Mouse (Mus musculus) liver, embryonic 14.5 days (tissue): Measurements from ENCODE around the gene Ccdc71. TPM values are rescaled to one million over a fixed set of nuclear protein-coding genes. Genes with fewer than 3 reads are reported as not detected.

Experiments used
- ATAC-seq: fragments of 200-750 bp; cut with Nextera tagmentation; 2 replicates; pipeline ENCODE4 v1.8.0; 2017; ENCODE audit warnings: moderate number of reproducible peaks, mild to moderate bottlenecking, moderate library complexity; ENCODE audit not compliant: insufficient read depth
- DNase-seq, 3 experiments: peaks; one replicate each; pipeline ENCODE4 v3.0.0-alpha.2; 2012 to 2013; ENCODE audit warnings: low read depth in 3 of 3, low spot score in 3 of 3
- H3K27ac ChIP-seq: fragments of 300-500 bp; sonication (generic); 2 replicates; pipeline ENCODE4 v1.5.1; 2014; ENCODE audit warnings: moderate library complexity, mild to moderate bottlenecking, control low read depth, inconsistent platforms
- H3K27me3 ChIP-seq: fragments of 300-500 bp; sonication (generic); 2 replicates; pipeline ENCODE4 v1.6.1; 2014; ENCODE audit warnings: mild to moderate bottlenecking, low read length, moderate library complexity; ENCODE audit not compliant: control insufficient read depth, insufficient read depth
- H3K36me3 ChIP-seq: fragments of 300-500 bp; sonication (generic); replicated peaks from 2 replicates; pipeline ENCODE4 v1.6.1; 2014; ENCODE audit warnings: low read depth; ENCODE audit not compliant: control insufficient read depth, insufficient read depth
- H3K4me1 ChIP-seq, 2 experiments: fragments of 200-500 bp in 1 of 2; fragments of 300-500 bp in 1 of 2; sonication (generic) in 1 of 2; replicated peaks; 2 replicates each; pipeline ENCODE4 v1.6.1; 2012 to 2014; ENCODE audit warnings: antibody characterized with exemption in 1 of 2, inconsistent platforms in 1 of 2, low read length in 1 of 2; ENCODE audit not compliant: control insufficient read depth in 2 of 2, insufficient read depth in 2 of 2
- H3K4me2 ChIP-seq: fragments of 300-500 bp; sonication (generic); 2 replicates; pipeline ENCODE4 v1.6.1; 2014; ENCODE audit warnings: low read depth, mild to moderate bottlenecking, control low read depth, moderate library complexity
- H3K4me3 ChIP-seq, 2 experiments: fragments of 200-500 bp in 1 of 2; fragments of 300-500 bp in 1 of 2; sonication (generic) in 1 of 2; 2 replicates each; pipeline ENCODE4 v1.5.1; 2012 to 2014; ENCODE audit warnings: low read depth in 2 of 2, low read length in 2 of 2, mild to moderate bottlenecking in 2 of 2, control low read depth in 1 of 2, inconsistent platforms in 1 of 2, moderate library complexity in 1 of 2; ENCODE audit not compliant: insufficient read depth in 1 of 2
- H3K9ac ChIP-seq: fragments of 300-500 bp; sonication (generic); replicated peaks from 2 replicates; pipeline ENCODE4 v1.6.1; 2014; ENCODE audit warnings: mild to moderate bottlenecking, control low read depth, moderate library complexity
- H3K9me3 ChIP-seq: fragments of 300-500 bp; sonication (generic); 2 replicates; pipeline ENCODE4 v1.6.1; 2016; ENCODE audit warnings: low read length, mixed read lengths; ENCODE audit not compliant: control insufficient read depth
- CTCF ChIP-seq: IDR thresholded peaks from 2 replicates; pipeline ENCODE4 v1.5.1; 2016; ENCODE audit warnings: antibody characterized with exemption, low read depth, control low read depth
- EP300 ChIP-seq: IDR thresholded peaks from 2 replicates; pipeline ENCODE4 v1.6.1; 2016; ENCODE audit warnings: antibody characterized with exemption, low read depth
- WGBS: fragments of 180-500 bp; shearing (Covaris S2); extraction: QIAGEN DNeasy Blood & Tissue Kit; methylation state at CpG from one replicate; pipeline ENCODE4 v1.1.7; 2014; ENCODE audit not compliant: insufficient replicate concordance; 5-methylcytosine and 5-hydroxymethylcytosine counted together
- polyA plus RNA-seq, 2 experiments: library from polyadenylated mRNA; depleted of rRNA in 1 of 2; stranded (reverse) in 1 of 2; unstranded in 1 of 2; fragments of >200 nt; fragmentation: Nextera tagmentation in 1 of 2; extraction: Ambion mirVana in 1 of 2; gene quantifications; 2 replicates each; pipeline versions ENCODE4 v1.2.1 to v1.2.3; 2012 to 2014

The Ccdc71 gene
- polyA plus RNA-seq, 2 experiments: 9.7 to 14.5 TPM

DNA sequence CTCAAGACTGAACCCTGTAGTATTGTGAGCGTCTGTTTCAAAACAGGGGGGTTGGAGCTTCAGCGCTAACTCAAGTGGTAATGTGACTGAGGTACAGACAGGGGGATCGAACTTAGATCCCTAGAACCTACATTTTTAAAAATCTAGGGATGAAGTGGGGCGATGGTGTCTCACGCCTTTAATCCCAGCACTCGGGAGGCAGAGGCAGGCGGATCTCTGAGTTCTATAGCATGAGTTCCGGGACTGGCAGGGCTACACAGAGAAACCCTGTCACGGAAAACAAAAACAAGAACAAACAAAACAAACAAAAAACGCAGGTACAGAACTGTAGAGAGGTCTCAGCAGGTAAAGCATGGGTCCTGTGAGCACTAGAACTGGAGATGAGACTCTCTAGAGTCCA lies 3.4 kb upstream of the Ccdc71 start:
- TF ChIP-seq EP300 (no peak), CTCF (no peak)
- 77% methylated on average over 10 of the region's 10 CpGs for WGBS
- Histone ChIP-seq H3K9me3 (no peaks in the 10 kb centered on the region), H3K4me3 (no peak overlapping the region), H3K4me1 (peaks cover 15 to 36% of the 10 kb centered on the region in 2 experiments), H3K9ac (no peak overlapping the region), H3K36me3 (no peaks in the 10 kb centered on the region), H3K4me2 (no peak overlapping the region), H3K27me3 (no peaks in the 10 kb centered on the region), H3K27ac (no peak overlapping the region)
- DNase-seq (no peak), ATAC-seq (no peak)

DNA sequence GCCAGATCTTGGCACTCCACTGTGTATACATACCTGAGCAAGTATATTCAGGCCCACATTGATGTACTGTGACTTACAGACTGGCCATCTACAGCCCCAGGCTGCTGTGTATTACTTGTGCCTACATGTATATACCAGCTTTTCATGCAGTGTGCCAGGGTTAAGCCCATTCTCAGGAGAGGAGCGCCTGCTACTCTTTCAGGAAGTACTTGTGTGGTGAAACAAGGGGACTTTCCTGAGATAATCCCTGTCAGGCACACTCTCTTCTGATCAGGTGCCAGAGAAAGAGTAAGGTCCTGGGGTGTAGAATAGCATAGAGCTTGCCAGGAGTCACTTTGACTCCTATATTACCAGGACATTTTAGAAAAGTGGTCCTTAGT lies 398 bp upstream of the Ccdc71 start:
- H3K27me3 ChIP-seq: no peaks in the 10 kb centered on the region
- H3K36me3 ChIP-seq: peaks cover 12% of the 10 kb centered on the region
- H3K9ac ChIP-seq: peak overlapping the region; percentile 82
- H3K4me3 ChIP-seq: peak overlapping the region; percentile 85 to 96
- peak overlapping the region; percentile 67; the same call in 1 of the 2 replicates for H3K27ac ChIP-seq
- DNase-seq: no peak
- no peaks in the 10 kb centered on the region for H3K9me3 ChIP-seq
- no peak; the same call in 1 of the 2 replicates for ATAC-seq
- peak overlapping the region; percentile 70 for H3K4me2 ChIP-seq
- 85% methylated on average over 1 of the region's 1 CpGs for WGBS
- H3K4me1 ChIP-seq: peaks cover 12 to 30% of the 10 kb centered on the region in 2 experiments
- TF ChIP-seq CTCF (no peak), EP300 (no peak)

DNA sequence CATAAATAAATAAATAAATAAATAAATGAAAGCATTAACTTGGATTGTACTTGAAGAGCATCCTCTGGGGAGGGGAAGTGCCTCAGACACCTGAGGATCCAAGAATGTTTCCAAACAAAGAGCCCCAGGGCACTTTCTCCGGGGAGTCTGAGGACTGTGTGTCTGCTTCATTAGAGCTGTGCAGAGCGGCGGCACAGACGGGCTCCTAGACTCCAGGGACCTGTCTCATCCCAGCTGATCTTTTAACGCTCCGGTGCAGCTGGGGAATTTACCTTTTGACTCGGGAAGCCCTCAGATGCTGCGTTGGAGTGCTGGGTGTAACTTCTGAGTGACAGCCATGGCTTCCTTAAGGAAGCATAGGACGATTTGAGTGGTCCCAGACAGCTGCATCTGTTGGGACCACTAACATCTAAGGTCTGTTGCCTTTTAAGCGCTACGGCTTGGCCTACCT lies 879 bp downstream of the Ccdc71 start, which contains the start of gene Klhdc8b:
Gene Klhdc8b (minus strand): TSS at position 401 of the 451 bp plus-strand sequence.
- Histone ChIP-seq H3K9ac (peak within 1 kb of the TSS; percentile 82), H3K4me2 (peak within 1 kb of the TSS; percentile 70), H3K36me3 (peaks cover 15% of the 10 kb centered on the region), H3K4me1 (peaks cover 12 to 23% of the 10 kb centered on the region in 2 experiments), H3K27me3 (no peaks in the 10 kb centered on the region), H3K9me3 (no peaks in the 10 kb centered on the region), H3K27ac (peak within 1 kb of the TSS; percentile 67), H3K4me3 (peak within 1 kb of the TSS; percentile 85 to 96)
- no peak for ATAC-seq
- no peak for TF ChIP-seq EP300
- DNase-seq: no peak
- WGBS: 28% methylated on average over 11 of the region's 11 CpGs

DNA sequence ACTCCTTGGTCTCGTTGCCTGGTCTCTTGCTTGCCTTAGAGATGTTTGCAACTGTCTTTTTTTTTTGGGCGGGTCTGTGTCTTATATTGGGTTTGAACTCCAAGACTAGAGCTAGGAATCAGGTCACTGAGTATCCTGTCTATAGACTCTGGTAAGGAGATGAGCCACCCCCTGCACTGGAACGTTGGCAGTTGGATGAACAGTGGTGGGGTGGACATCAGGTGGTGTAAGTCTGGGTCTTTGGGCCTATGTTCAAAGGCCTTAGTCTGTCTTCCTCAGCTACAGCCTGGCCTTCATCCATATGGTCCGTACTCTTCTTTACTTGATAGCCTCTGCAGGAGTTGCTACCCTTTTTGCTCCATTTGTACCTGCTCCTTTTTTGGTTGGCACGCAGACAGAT lies 1.3 kb downstream of the Ccdc71 start:
- Histone ChIP-seq H3K4me3 (peak overlapping the region; percentile 85 to 96; a peak in 3 of 4 replicates), H3K4me2 (peak overlapping the region; percentile 70), H3K27me3 (no peaks in the 10 kb centered on the region), H3K36me3 (peaks cover 15% of the 10 kb centered on the region), H3K9me3 (no peaks in the 10 kb centered on the region), H3K9ac (peak overlapping the region; percentile 82; the same call in 1 of the 2 replicates), H3K27ac (no peak overlapping the region), H3K4me1 (peaks cover 12 to 20% of the 10 kb centered on the region in 2 experiments)
- 78% methylated on average over 5 of the region's 5 CpGs for WGBS
- TF ChIP-seq EP300 (no peak), CTCF (no peak)
- ATAC-seq (no peak), DNase-seq (no peak)

DNA sequence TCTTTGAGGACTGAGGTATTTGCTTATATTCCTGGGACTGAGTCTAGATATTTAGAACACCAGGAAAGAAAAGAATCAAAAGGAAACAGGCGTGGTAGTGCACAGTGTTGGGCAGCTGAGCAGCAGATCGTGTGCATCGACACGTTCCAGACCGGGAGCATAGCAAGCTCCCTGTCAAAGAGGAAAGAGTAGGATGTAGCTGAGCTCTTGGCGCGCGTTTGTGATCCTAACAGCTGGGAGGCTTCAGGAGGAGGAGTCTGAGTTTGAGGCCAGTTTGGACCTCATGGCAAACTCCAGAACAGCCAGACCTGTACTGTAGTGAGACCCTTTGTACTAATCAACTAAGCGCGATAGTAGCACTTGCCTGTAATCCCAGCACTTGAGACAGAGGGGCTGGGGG lies 1.9 kb downstream of the Ccdc71 start:
- Histone ChIP-seq H3K4me3 (no peak overlapping the region), H3K36me3 (peaks cover 15% of the 10 kb centered on the region), H3K27ac (no peak overlapping the region), H3K27me3 (no peaks in the 10 kb centered on the region), H3K9me3 (no peaks in the 10 kb centered on the region), H3K4me1 (peaks cover 12 to 20% of the 10 kb centered on the region in 2 experiments), H3K9ac (no peak overlapping the region), H3K4me2 (peak overlapping the region; percentile 70; the same call in 1 of the 2 replicates)
- no peak for ATAC-seq
- TF ChIP-seq CTCF (no peak), EP300 (no peak)
- WGBS: 76% methylated on average over 10 of the region's 10 CpGs
- DNase-seq: no peak
